Mouse (Mus musculus): Measurements from ENCODE around the gene Syn2. TPM values are rescaled to one million over a fixed set of nuclear protein-coding genes. Genes with fewer than 3 reads are reported as not detected.

Syn2 gene
- polyA plus RNA-seq, 1 experiment, result 1.4 TPM

- Histone ChIP-seq H3K4me3 (replicated peaks; ENCODE audit: control insufficient read depth, low read depth, low read length) (no peak overlapping the region), H3K4me1 (ENCODE audit: control insufficient read depth, insufficient read depth, low read length) (no peaks in the 10 kb centered on the region), H3K27ac (ENCODE audit: control insufficient read depth, insufficient read depth, low read depth, low read length, poor library complexity) (no peak overlapping the region)
- TF ChIP-seq POLR2A (IDR thresholded peaks at IDR 0.05; ENCODE audit: borderline replicate concordance, control insufficient read depth, low read depth, low read length) (no peak), CTCF (IDR thresholded peaks at IDR 0.05; ENCODE audit: control insufficient read depth, insufficient read depth, low read length) (no peak)
- 68% methylated on average over 9 of the region's 9 CpGs for WGBS
These were observed 140.0 kb downstream of the Syn2 start for GRCm38 (mm10) chr6:115274705-115275104.

GRCm38 (mm10) chr6:115275116-115275815 is 140.6 kb downstream of the Syn2 start:
- Histone ChIP-seq H3K27ac (ENCODE audit: control insufficient read depth, insufficient read depth, low read depth, low read length, poor library complexity) (no peak overlapping the region), H3K4me1 (ENCODE audit: control insufficient read depth, insufficient read depth, low read length) (no peaks in the 10 kb centered on the region), H3K4me3 (replicated peaks; ENCODE audit: control insufficient read depth, low read depth, low read length) (no peak overlapping the region)
- TF ChIP-seq POLR2A (IDR thresholded peaks at IDR 0.05; ENCODE audit: borderline replicate concordance, control insufficient read depth, low read depth, low read length), result no peak
- TF ChIP-seq CTCF (IDR thresholded peaks at IDR 0.05; ENCODE audit: control insufficient read depth, insufficient read depth, low read length), result no peak
- WGBS, result 85% methylated on average over 10 of the region's 10 CpGs

GRCm38 (mm10) chr6:115278086-115278485 is 143.4 kb downstream of the Syn2 start:
- Histone ChIP-seq H3K4me3 (replicated peaks; ENCODE audit: control insufficient read depth, low read depth, low read length) (no peak overlapping the region), H3K27ac (ENCODE audit: control insufficient read depth, insufficient read depth, low read depth, low read length, poor library complexity) (no peak overlapping the region), H3K4me1 (ENCODE audit: control insufficient read depth, insufficient read depth, low read length) (no peaks in the 10 kb centered on the region)
- TF ChIP-seq CTCF (IDR thresholded peaks at IDR 0.05; ENCODE audit: control insufficient read depth, insufficient read depth, low read length), result no peak
- TF ChIP-seq POLR2A (IDR thresholded peaks at IDR 0.05; ENCODE audit: borderline replicate concordance, control insufficient read depth, low read depth, low read length), result no peak
- WGBS, result 53% methylated on average over 8 of the region's 8 CpGs

GRCm38 (mm10) chr6:115279639-115280038 is 144.9 kb downstream of the Syn2 start:
- Histone ChIP-seq H3K4me1 (ENCODE audit: control insufficient read depth, insufficient read depth, low read length) (no peaks in the 10 kb centered on the region), H3K4me3 (replicated peaks; ENCODE audit: control insufficient read depth, low read depth, low read length) (no peak overlapping the region), H3K27ac (ENCODE audit: control insufficient read depth, insufficient read depth, low read depth, low read length, poor library complexity) (no peak overlapping the region)
- TF ChIP-seq POLR2A (IDR thresholded peaks at IDR 0.05; ENCODE audit: borderline replicate concordance, control insufficient read depth, low read depth, low read length) (no peak), CTCF (IDR thresholded peaks at IDR 0.05; ENCODE audit: control insufficient read depth, insufficient read depth, low read length) (no peak)
- 69% methylated on average over 2 of the region's 2 CpGs for WGBS

GRCm38 (mm10) chr6:115284153-115284552 is 149.5 kb downstream of the Syn2 start:
- no peak overlapping the region for H3K4me3 ChIP-seq (replicated peaks; ENCODE audit: control insufficient read depth, low read depth, low read length)
- H3K4me1 ChIP-seq (ENCODE audit: control insufficient read depth, insufficient read depth, low read length), result no peaks in the 10 kb centered on the region
- TF ChIP-seq POLR2A (IDR thresholded peaks at IDR 0.05; ENCODE audit: borderline replicate concordance, control insufficient read depth, low read depth, low read length) (no peak), CTCF (IDR thresholded peaks at IDR 0.05; ENCODE audit: control insufficient read depth, insufficient read depth, low read length) (no peak)
- 38% methylated on average over 2 of the region's 2 CpGs for WGBS
- no peak overlapping the region for H3K27ac ChIP-seq (ENCODE audit: control insufficient read depth, insufficient read depth, low read depth, low read length, poor library complexity)

- H3K4me1 ChIP-seq (ENCODE audit: control insufficient read depth, insufficient read depth, low read length), result no peaks in the 10 kb centered on the region
- WGBS, result 83% methylated on average over 6 of the region's 6 CpGs
- H3K27ac ChIP-seq (ENCODE audit: control insufficient read depth, insufficient read depth, low read depth, low read length, poor library complexity), result no peak overlapping the region
- TF ChIP-seq POLR2A (IDR thresholded peaks at IDR 0.05; ENCODE audit: borderline replicate concordance, control insufficient read depth, low read depth, low read length) (no peak), CTCF (IDR thresholded peaks at IDR 0.05; ENCODE audit: control insufficient read depth, insufficient read depth, low read length) (no peak)
- H3K4me3 ChIP-seq (replicated peaks; ENCODE audit: control insufficient read depth, low read depth, low read length), result no peak overlapping the region
These were observed 151.7 kb downstream of the Syn2 start for GRCm38 (mm10) chr6:115286441-115286840.

GRCm38 (mm10) chr6:115288223-115288622 is 153.5 kb downstream of the Syn2 start:
- no peak for TF ChIP-seq CTCF (IDR thresholded peaks at IDR 0.05; ENCODE audit: control insufficient read depth, insufficient read depth, low read length)
- TF ChIP-seq POLR2A (IDR thresholded peaks at IDR 0.05; ENCODE audit: borderline replicate concordance, control insufficient read depth, low read depth, low read length), result no peak
- WGBS, result 70% methylated on average over 3 of the region's 3 CpGs
- Histone ChIP-seq H3K4me1 (ENCODE audit: control insufficient read depth, insufficient read depth, low read length) (no peaks in the 10 kb centered on the region), H3K4me3 (replicated peaks; ENCODE audit: control insufficient read depth, low read depth, low read length) (no peak overlapping the region), H3K27ac (ENCODE audit: control insufficient read depth, insufficient read depth, low read depth, low read length, poor library complexity) (no peak overlapping the region)

GRCm38 (mm10) chr6:115290561-115290960 is 155.9 kb downstream of the Syn2 start:
- Histone ChIP-seq H3K27ac (ENCODE audit: control insufficient read depth, insufficient read depth, low read depth, low read length, poor library complexity) (no peak overlapping the region), H3K4me3 (replicated peaks; ENCODE audit: control insufficient read depth, low read depth, low read length) (no peak overlapping the region), H3K4me1 (ENCODE audit: control insufficient read depth, insufficient read depth, low read length) (no peaks in the 10 kb centered on the region)
- WGBS, result 60% methylated on average over 5 of the region's 5 CpGs
- no peak for TF ChIP-seq POLR2A (IDR thresholded peaks at IDR 0.05; ENCODE audit: borderline replicate concordance, control insufficient read depth, low read depth, low read length)
- no peak for TF ChIP-seq CTCF (IDR thresholded peaks at IDR 0.05; ENCODE audit: control insufficient read depth, insufficient read depth, low read length)

- no peaks in the 10 kb centered on the region for H3K4me1 ChIP-seq (ENCODE audit: control insufficient read depth, insufficient read depth, low read length)
- no peak for TF ChIP-seq CTCF (IDR thresholded peaks at IDR 0.05; ENCODE audit: control insufficient read depth, insufficient read depth, low read length)
- no peak for TF ChIP-seq POLR2A (IDR thresholded peaks at IDR 0.05; ENCODE audit: borderline replicate concordance, control insufficient read depth, low read depth, low read length)
- WGBS, result 37% methylated on average over 2 of the region's 2 CpGs
- no peak overlapping the region for H3K4me3 ChIP-seq (replicated peaks; ENCODE audit: control insufficient read depth, low read depth, low read length)
- H3K27ac ChIP-seq (ENCODE audit: control insufficient read depth, insufficient read depth, low read depth, low read length, poor library complexity), result no peak overlapping the region
These were observed 156.4 kb downstream of the Syn2 start for GRCm38 (mm10) chr6:115291068-115291467.

Measured in bone marrow, adult 2 months (tissue).